Mouse (Mus musculus) large intestine, adult 2 months (tissue): Measurements from ENCODE around the gene Pdap1. TPM values are rescaled to one million over a fixed set of nuclear protein-coding genes. Genes with fewer than 3 reads are reported as not detected.
"Not testable (repeated sequence)": the region's sequence is repeated elsewhere in the genome, so short reads cannot be mapped to it uniquely, and the experiment has no call there.

ENCODE experiments used
- DNase-seq: peaks from one replicate; pipeline ENCODE4 v3.0.0-alpha.2; 2012; ENCODE audit warnings: low read depth, low spot score
- WGBS: fragments of 180-500 bp; shearing (Covaris S2); methylation state at CpG from one replicate; pipeline ENCODE4 v1.1.7; 2018; 5-methylcytosine and 5-hydroxymethylcytosine counted together
- polyA plus RNA-seq: library from polyadenylated mRNA; depleted of rRNA; stranded (reverse); fragments of >200 nt; gene quantifications from 2 replicates; pipeline ENCODE4 v1.2.3, GENCODE M21; 2012; rRNA removed

Gene Pdap1
- polyA plus RNA-seq, 1 experiment, result 25.6 TPM

DNA sequence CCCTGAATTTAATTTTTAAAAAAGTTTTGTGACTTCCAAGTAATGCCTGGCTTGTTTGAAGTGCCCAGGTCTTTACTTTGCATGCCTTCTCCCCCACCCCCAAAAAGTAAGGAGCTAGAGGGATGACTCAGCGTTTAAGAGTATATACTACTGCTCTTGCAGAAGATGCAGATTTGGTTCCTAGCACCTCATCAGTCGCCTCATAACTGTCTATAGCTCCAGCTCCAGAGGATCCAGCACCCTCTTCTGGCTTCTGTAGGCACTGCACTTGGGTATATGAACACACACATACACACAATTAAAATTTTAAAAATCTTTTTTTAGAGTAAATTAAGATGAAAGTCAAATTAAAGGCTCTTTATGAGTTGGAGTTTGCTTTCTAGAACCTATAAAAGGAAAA lies 51.9 kb downstream of the Pdap1 start:
- no peak for DNase-seq
- WGBS, result 98% methylated on average over 2 of the region's 2 CpGs

GRCm38 (mm10) chr5:145084822-145085221 lies 55.2 kb downstream of the Pdap1 start:
- WGBS, result 32% methylated on average over 2 of the region's 2 CpGs
- DNase-seq, result no peak

GRCm38 (mm10) chr5:145083632-145084451 lies 56.2 kb downstream of the Pdap1 start, which contains the start of the genes Arpc1a and Kpna7:
Gene Arpc1a (plus strand): TSS chr5:145083830.
Gene Kpna7 (minus strand): TSS chr5:145084030.
- peak; percentile 88 for DNase-seq
- under 1% methylated on average over 54 of the region's 54 CpGs for WGBS

GRCm38 (mm10) chr5:145083201-145083600 lies 56.8 kb downstream of the Pdap1 start:
- DNase-seq, result not testable (repeated sequence)
- WGBS, result 44% methylated on average over 6 of the region's 6 CpGs

- no peak for DNase-seq
- 70% methylated on average over 10 of the region's 10 CpGs for WGBS
These were observed 58.0 kb downstream of the Pdap1 start for GRCm38 (mm10) chr5:145081866-145082613.

Other genes starting within 250 kb of the Pdap1 start
- gene Smurf1, start 174.4 kb downstream of the Pdap1 start, polyA plus RNA-seq, result 11.6 and 15.9 TPM in 2 replicates
- gene Gm4871, start 107.5 kb downstream of the Pdap1 start, polyA plus RNA-seq, result not detected in 2 replicates
- gene 1700018F24Rik, start 97.2 kb downstream of the Pdap1 start, polyA plus RNA-seq, result not detected in 2 replicates
- gene Arpc1a, start 56.4 kb downstream of the Pdap1 start, polyA plus RNA-seq, result 146 and 160 TPM in 2 replicates
- not detected in 2 replicates for gene Kpna7, start 56.2 kb downstream of the Pdap1 start, polyA plus RNA-seq
- gene Arpc1b, start 26.0 kb downstream of the Pdap1 start, polyA plus RNA-seq, result 768 and 891 TPM in 2 replicates
- 70.3 and 82.2 TPM in 2 replicates for gene Bud31, start 124 bp upstream of the Pdap1 start, polyA plus RNA-seq
- gene Ptcd1, start 26.9 kb upstream of the Pdap1 start, polyA plus RNA-seq, result 10.3 and 15.8 TPM in 2 replicates
- 34.0 and 34.6 TPM in 2 replicates for gene Cpsf4, start 27.0 kb upstream of the Pdap1 start, polyA plus RNA-seq
- gene Atp5j2, start 51.8 kb upstream of the Pdap1 start, polyA plus RNA-seq, result 335 and 350 TPM in 2 replicates
- gene Zkscan14, start 61.6 kb upstream of the Pdap1 start, polyA plus RNA-seq, result 4.7 and 5.7 TPM in 2 replicates
- gene Zkscan5, start 64.3 kb upstream of the Pdap1 start, polyA plus RNA-seq, result 3.8 and 4.9 TPM in 2 replicates
- 14.2 and 16.0 TPM in 2 replicates for gene Zfp655, start 91.5 kb upstream of the Pdap1 start, polyA plus RNA-seq
- gene Zscan25, start 140.3 kb upstream of the Pdap1 start, polyA plus RNA-seq, result 8.2 and 15.0 TPM in 2 replicates
- not detected in 2 replicates for gene Cyp3a57, start 205.0 kb upstream of the Pdap1 start, polyA plus RNA-seq